Mouse (Mus musculus): ENCODE measurements around the gene Dcaf12. TPM values are rescaled to one million over a fixed set of nuclear protein-coding genes. Genes with fewer than 3 reads are reported as not detected.

Dcaf12 gene
- polyA plus RNA-seq, 1 experiment, result 37.7 TPM

DNA sequence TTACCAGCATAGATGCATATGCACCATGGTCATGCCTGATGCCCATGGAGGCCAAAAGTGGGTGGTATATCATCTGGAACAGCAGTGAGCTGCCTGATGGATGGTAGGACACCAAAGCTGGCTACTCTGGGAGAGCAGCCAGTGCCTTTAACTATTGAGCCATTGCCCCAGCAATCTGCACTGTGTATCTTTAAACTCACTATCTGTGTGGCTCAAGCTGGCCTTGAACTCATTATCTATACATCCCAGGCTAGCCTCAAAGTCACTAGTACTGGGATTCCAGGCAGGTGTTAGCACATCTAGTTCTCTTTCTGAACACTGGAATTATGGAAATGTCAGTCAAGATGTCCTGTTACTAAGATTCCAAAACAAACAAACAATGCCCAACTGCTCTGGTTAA is 21.9 kb upstream of the Dcaf12 start:
- H3K4me3 ChIP-seq (ENCODE audit: control insufficient read depth, insufficient read depth, low read length), result no peak overlapping the region
- H3K27me3 ChIP-seq (ENCODE audit: control insufficient read depth, insufficient read depth, low read length), result no peaks in the 10 kb centered on the region
- H3K4me1 ChIP-seq (replicated peaks; ENCODE audit: control insufficient read depth, insufficient read depth, low read length), result no peaks in the 10 kb centered on the region
- no peaks in the 10 kb centered on the region for H3K36me3 ChIP-seq (ENCODE audit: control insufficient read depth, insufficient read depth, low read length)
- no peak overlapping the region for H3K27ac ChIP-seq (ENCODE audit: control insufficient read depth, insufficient read depth, low read length)
- TF ChIP-seq POLR2A (IDR thresholded peaks at IDR 0.05; ENCODE audit: control insufficient read depth, extremely low read depth, insufficient read depth, low read length, poor library complexity), result no peak
- TF ChIP-seq CTCF (IDR thresholded peaks at IDR 0.05; ENCODE audit: borderline replicate concordance, control insufficient read depth, extremely low read depth, insufficient read depth, low read length, poor library complexity), result no peak
- no peak for DNase-seq

DNA sequence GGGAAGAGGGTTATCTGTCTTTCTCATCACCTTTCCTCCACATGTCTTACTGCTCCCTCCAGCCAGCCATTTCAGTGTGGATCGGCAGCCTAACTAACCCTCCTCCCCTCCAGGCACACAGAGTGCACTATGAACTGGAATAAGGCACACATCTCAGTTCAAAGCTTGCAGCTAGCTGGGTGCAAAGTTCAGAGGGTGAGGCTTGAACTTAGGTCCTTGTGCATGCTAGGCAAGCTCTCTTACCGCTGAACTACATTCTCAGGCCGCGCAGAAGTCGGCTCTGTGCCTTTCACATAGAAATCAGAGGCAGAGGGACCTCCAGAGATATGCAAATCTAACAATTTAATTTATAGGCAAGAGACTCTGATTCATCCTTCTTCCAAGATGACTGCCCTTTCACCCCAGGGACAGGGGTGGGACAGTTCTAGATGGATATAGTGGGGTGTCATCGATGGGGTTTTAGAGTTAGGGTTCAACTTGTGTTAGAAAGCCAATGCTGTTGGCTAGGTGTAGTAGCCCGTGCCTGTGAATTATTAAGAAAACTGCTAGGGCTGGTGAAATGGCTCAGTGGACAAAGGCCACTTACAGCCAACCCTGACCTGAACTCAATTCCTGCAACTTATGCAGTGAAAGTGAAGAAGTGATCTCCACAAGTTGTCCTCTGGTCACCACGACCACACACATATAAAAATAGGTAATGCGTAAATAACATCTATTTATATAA is 17.2 kb upstream of the Dcaf12 start:
- no peak overlapping the region for H3K4me3 ChIP-seq (ENCODE audit: control insufficient read depth, insufficient read depth, low read length)
- no peaks in the 10 kb centered on the region for H3K4me1 ChIP-seq (replicated peaks; ENCODE audit: control insufficient read depth, insufficient read depth, low read length)
- DNase-seq, result no peak
- no peaks in the 10 kb centered on the region for H3K36me3 ChIP-seq (ENCODE audit: control insufficient read depth, insufficient read depth, low read length)
- TF ChIP-seq CTCF (IDR thresholded peaks at IDR 0.05; ENCODE audit: borderline replicate concordance, control insufficient read depth, extremely low read depth, insufficient read depth, low read length, poor library complexity) (no peak), POLR2A (IDR thresholded peaks at IDR 0.05; ENCODE audit: control insufficient read depth, extremely low read depth, insufficient read depth, low read length, poor library complexity) (no peak)
- H3K27ac ChIP-seq (ENCODE audit: control insufficient read depth, insufficient read depth, low read length), result no peak overlapping the region
- H3K27me3 ChIP-seq (ENCODE audit: control insufficient read depth, insufficient read depth, low read length), result no peaks in the 10 kb centered on the region
- 95% methylated on average over 9 of the region's 9 CpGs for WGBS

DNA sequence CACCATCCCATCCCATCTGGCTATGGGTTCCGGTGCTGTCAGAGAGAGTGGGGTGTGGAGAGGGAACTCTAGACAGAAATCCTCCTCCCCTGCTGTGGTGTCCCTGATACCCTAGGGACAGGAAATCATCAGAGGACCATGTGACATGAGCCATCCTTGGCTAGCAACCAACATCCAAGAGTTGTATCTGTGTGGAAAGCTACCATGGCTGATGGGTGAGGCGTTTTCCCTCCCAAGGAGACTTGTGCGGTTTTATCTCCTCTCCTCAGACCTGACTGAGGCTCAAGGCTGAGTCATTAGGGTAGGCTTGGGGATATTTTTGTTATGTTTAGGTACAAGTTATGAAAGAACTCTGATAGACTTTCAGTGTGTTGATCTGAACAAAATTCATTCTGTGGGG is 16.4 kb upstream of the Dcaf12 start:
- 85% methylated on average over 3 of the region's 3 CpGs for WGBS
- Histone ChIP-seq H3K27me3 (ENCODE audit: control insufficient read depth, insufficient read depth, low read length) (no peaks in the 10 kb centered on the region), H3K27ac (ENCODE audit: control insufficient read depth, insufficient read depth, low read length) (no peak overlapping the region), H3K36me3 (ENCODE audit: control insufficient read depth, insufficient read depth, low read length) (no peaks in the 10 kb centered on the region), H3K4me3 (ENCODE audit: control insufficient read depth, insufficient read depth, low read length) (no peak overlapping the region), H3K4me1 (replicated peaks; ENCODE audit: control insufficient read depth, insufficient read depth, low read length) (no peaks in the 10 kb centered on the region)
- TF ChIP-seq CTCF (IDR thresholded peaks at IDR 0.05; ENCODE audit: borderline replicate concordance, control insufficient read depth, extremely low read depth, insufficient read depth, low read length, poor library complexity) (no peak), POLR2A (IDR thresholded peaks at IDR 0.05; ENCODE audit: control insufficient read depth, extremely low read depth, insufficient read depth, low read length, poor library complexity) (no peak)
- DNase-seq, result no peak

DNA sequence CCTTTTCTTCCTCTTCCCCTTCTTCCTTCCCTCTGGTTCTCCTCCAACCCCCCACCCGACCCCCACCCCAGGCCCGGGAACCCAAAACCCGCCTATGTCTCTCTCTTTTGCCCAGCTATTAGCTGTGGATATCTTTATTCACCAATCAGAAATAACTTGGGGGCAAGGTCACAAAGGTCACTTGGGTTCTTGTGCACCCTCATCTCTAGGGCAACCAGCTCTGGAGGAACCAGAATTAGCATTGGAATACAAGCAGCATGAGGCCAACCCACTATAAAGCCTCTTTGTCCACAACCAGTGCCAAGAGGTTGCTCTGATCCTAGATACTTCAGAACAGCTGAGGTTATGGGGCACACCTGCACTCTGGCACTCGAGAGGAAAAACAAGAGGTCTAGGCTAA is 14.8 kb upstream of the Dcaf12 start:
- no peaks in the 10 kb centered on the region for H3K36me3 ChIP-seq (ENCODE audit: control insufficient read depth, insufficient read depth, low read length)
- no peaks in the 10 kb centered on the region for H3K27me3 ChIP-seq (ENCODE audit: control insufficient read depth, insufficient read depth, low read length)
- no peak for TF ChIP-seq POLR2A (IDR thresholded peaks at IDR 0.05; ENCODE audit: control insufficient read depth, extremely low read depth, insufficient read depth, low read length, poor library complexity)
- no peak for TF ChIP-seq CTCF (IDR thresholded peaks at IDR 0.05; ENCODE audit: borderline replicate concordance, control insufficient read depth, extremely low read depth, insufficient read depth, low read length, poor library complexity)
- H3K4me1 ChIP-seq (replicated peaks; ENCODE audit: control insufficient read depth, insufficient read depth, low read length), result no peaks in the 10 kb centered on the region
- WGBS, result 62% methylated on average over 4 of the region's 4 CpGs
- DNase-seq, result no peak
- H3K4me3 ChIP-seq (ENCODE audit: control insufficient read depth, insufficient read depth, low read length), result no peak overlapping the region
- H3K27ac ChIP-seq (ENCODE audit: control insufficient read depth, insufficient read depth, low read length), result no peak overlapping the region

DNA sequence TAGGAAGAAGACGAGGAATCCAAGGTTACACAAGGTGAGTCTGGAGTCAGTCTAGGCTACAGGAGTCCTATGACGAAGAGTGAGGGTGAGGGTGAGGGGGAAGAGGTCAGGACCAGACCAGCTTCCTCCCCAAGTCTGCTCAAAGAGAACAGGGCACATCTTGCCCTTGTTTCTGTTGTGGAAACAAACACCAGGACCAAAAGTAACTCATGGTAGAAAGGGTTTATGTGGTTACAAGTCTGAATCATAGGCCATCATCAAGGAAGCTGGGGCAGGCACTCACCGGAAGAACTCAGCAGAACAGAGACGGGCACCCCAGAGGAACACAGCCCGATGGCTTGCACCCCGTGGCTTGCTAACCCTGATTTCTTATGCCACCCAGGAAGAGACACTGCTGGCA is 12.2 kb upstream of the Dcaf12 start:
- WGBS, result 68% methylated on average over 6 of the region's 6 CpGs
- Histone ChIP-seq H3K36me3 (ENCODE audit: control insufficient read depth, insufficient read depth, low read length) (no peaks in the 10 kb centered on the region), H3K27me3 (ENCODE audit: control insufficient read depth, insufficient read depth, low read length) (no peaks in the 10 kb centered on the region), H3K27ac (ENCODE audit: control insufficient read depth, insufficient read depth, low read length) (no peak overlapping the region), H3K4me1 (replicated peaks; ENCODE audit: control insufficient read depth, insufficient read depth, low read length) (no peaks in the 10 kb centered on the region), H3K4me3 (ENCODE audit: control insufficient read depth, insufficient read depth, low read length) (no peak overlapping the region)
- TF ChIP-seq CTCF (IDR thresholded peaks at IDR 0.05; ENCODE audit: borderline replicate concordance, control insufficient read depth, extremely low read depth, insufficient read depth, low read length, poor library complexity), result no peak
- TF ChIP-seq POLR2A (IDR thresholded peaks at IDR 0.05; ENCODE audit: control insufficient read depth, extremely low read depth, insufficient read depth, low read length, poor library complexity), result no peak
- DNase-seq, result no peak

DNA sequence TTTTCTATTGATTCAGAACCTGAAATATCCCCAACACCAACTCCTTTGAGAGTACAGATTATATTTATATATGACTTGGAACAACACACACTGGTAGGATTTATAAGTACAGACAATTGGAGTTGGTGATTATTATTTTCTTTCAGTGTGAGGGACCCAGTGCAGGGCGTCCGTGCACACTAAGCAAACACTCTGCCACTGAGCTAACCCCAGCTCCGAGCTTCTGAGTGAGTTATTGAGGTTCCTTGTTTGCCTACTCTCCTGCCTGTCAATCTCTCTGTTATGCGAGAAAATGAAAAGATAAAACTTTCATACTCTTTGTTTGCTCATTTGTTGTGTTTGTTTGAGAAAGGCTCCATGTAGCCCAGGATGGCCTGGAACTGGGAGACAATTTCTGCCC is 6.3 kb upstream of the Dcaf12 start:
- Histone ChIP-seq H3K27me3 (ENCODE audit: control insufficient read depth, insufficient read depth, low read length) (no peaks in the 10 kb centered on the region), H3K4me1 (replicated peaks; ENCODE audit: control insufficient read depth, insufficient read depth, low read length) (no peaks in the 10 kb centered on the region), H3K36me3 (ENCODE audit: control insufficient read depth, insufficient read depth, low read length) (no peaks in the 10 kb centered on the region), H3K4me3 (ENCODE audit: control insufficient read depth, insufficient read depth, low read length) (no peak overlapping the region), H3K27ac (ENCODE audit: control insufficient read depth, insufficient read depth, low read length) (no peak overlapping the region)
- WGBS, result 93% methylated on average over 4 of the region's 4 CpGs
- no peak for TF ChIP-seq CTCF (IDR thresholded peaks at IDR 0.05; ENCODE audit: borderline replicate concordance, control insufficient read depth, extremely low read depth, insufficient read depth, low read length, poor library complexity)
- TF ChIP-seq POLR2A (IDR thresholded peaks at IDR 0.05; ENCODE audit: control insufficient read depth, extremely low read depth, insufficient read depth, low read length, poor library complexity), result no peak
- no peak for DNase-seq

DNA sequence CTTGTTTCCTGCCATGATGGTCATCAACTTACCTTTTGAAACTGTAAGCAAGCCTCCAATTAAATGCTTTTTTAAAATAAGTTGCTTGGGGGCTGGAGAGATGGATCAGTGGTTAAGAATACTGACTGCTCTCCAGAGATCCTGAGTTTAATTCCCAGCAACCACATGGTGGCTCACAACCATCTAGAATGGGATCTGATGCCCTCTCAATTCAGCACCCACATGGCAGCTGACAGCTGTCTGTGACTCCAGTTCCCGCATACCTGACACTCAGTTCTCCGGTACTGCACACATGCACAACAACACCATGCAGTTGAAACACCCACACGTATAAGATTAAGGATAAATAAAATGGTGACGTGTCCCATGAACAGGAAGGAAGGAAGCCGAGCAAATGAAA is 3.6 kb upstream of the Dcaf12 start:
- H3K36me3 ChIP-seq (ENCODE audit: control insufficient read depth, insufficient read depth, low read length), result no peaks in the 10 kb centered on the region; the same call in 1 of the 2 replicates
- no peaks in the 10 kb centered on the region for H3K27me3 ChIP-seq (ENCODE audit: control insufficient read depth, insufficient read depth, low read length)
- peaks cover 6% of the 10 kb centered on the region for H3K4me1 ChIP-seq (replicated peaks; ENCODE audit: control insufficient read depth, insufficient read depth, low read length)
- WGBS, result 93% methylated on average over 5 of the region's 5 CpGs
- TF ChIP-seq CTCF (IDR thresholded peaks at IDR 0.05; ENCODE audit: borderline replicate concordance, control insufficient read depth, extremely low read depth, insufficient read depth, low read length, poor library complexity), result no peak
- TF ChIP-seq POLR2A (IDR thresholded peaks at IDR 0.05; ENCODE audit: control insufficient read depth, extremely low read depth, insufficient read depth, low read length, poor library complexity), result no peak
- no peak for DNase-seq
- no peak overlapping the region for H3K4me3 ChIP-seq (ENCODE audit: control insufficient read depth, insufficient read depth, low read length)
- H3K27ac ChIP-seq (ENCODE audit: control insufficient read depth, insufficient read depth, low read length), result no peak overlapping the region

Measured in thymus, adult 2 months (tissue).